Mouse (Mus musculus): ENCODE results near the gene Arpc2.
"Not testable (repeated sequence)": the region's sequence is repeated elsewhere in the genome, so short reads cannot be mapped to it uniquely, and the experiment has no call there.

Arpc2 gene

DNA sequence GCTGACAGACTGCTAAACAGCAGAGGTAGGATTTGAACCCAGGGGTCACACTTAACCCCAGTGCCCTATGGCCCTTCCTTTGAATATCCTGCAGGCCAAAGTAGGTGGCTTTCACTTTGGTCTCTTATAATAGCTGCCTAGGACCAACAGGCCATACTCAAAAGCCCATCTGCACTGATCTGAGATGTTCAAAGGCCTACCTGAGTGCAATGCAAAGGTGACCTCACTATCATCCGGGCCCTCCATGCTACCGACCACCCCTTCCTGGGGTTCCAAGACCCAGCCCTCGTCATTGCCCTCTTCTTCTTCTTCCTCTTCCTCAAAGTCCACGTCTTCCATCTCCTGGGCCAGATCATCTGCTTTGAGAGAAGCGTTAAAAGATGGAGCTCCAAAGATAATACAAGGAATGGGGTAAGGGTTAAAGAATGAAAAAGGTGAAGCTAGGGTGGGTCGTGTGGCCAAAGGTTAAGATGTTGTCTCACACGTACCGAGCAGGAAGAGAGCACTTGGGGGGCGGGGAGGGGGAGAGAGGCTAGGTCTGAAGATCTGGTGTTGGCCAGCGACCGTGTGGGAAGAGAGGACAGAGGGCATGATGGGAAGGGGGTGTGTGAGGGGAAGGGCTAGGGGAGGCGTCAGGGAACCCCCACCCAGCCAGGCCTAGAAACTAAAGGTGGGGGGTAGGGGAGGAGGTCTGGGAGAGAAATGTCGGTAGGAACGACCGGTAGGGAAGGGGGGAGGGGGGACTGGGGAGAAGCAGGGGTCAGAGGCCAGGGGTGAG, 48.0 kb downstream of the Arpc2 start:
- DNase-seq (ENCODE audit: low read depth, low spot score) = peak; percentile 85

DNA sequence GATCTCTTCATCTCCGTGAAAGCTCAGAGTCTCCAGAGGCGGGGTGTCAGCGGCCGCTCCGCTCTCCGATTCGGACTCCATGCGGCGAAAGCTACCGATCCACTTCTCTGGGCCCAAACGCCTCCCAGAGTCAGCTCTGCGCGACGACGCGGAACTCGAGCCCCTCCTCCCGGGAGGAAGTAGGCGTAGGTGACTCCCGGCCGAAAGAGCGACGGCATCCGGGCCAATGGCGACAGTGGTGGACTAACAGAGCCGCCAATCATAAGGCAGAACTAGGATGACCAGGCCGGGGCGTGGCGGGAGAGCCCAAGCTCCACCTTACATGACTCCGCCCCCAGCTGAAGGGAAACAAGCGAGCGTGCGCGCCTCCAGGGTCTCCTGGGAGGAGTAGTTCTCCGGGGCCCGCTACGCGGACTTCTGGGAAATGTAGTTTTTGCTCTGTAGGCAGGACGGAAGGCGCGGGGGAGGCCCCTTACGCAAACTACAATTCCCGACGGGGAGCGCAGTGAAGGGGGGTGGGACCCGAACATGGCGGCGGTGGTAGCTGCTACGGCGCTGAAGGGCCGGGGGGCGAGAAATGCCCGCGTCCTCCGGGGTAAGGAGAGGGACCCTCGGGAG, 48.8 kb downstream of the Arpc2 start, which contains the start of the genes Aamp and Pnkd:
Aamp (minus strand) TSS at position 196 of the 618 bp plus-strand sequence.
Pnkd (plus strand) TSS at position 388 of the 618 bp plus-strand sequence.
- DNase-seq (ENCODE audit: low read depth, low spot score) = peak; percentile 100

DNA sequence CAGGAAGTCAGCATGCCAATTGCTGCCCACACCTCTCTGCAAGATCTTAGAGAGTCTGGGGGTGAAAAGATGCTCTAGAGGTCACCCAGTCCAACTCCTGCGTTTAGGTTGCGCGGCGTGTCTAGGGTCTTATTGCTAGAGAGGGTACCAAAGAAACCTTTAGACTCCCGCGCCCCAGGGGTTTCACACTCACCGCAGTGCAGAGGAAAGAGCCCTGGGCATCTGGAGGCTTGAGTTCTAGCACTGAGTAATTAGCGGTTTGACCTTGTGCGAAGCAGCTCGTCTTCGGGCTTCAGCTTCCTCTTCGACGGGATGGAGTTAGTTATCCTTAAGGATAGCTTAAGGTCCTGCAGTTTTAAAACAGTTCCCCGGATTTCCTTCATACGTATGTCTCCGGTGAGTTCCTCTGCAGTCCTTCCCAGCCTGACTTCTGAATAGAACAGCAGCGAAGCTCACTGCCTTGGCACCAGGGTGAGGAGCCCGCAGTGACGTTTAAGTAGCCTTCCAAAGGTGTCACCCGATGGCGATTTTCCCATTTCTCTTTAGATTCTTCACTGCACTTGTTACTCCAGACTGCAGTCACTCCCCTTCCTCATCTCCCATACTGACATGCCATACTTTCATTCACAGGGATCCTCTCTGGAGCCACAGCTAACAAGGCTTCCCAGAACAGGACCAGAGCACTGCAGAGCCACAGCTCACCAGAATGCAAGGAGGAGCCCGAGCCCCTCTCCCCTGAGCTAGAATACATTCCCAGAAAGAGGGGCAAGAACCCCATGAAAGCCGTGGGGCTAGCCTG, 49.5 kb downstream of the Arpc2 start:
- DNase-seq (ENCODE audit: low read depth, low spot score) = no peak

DNA sequence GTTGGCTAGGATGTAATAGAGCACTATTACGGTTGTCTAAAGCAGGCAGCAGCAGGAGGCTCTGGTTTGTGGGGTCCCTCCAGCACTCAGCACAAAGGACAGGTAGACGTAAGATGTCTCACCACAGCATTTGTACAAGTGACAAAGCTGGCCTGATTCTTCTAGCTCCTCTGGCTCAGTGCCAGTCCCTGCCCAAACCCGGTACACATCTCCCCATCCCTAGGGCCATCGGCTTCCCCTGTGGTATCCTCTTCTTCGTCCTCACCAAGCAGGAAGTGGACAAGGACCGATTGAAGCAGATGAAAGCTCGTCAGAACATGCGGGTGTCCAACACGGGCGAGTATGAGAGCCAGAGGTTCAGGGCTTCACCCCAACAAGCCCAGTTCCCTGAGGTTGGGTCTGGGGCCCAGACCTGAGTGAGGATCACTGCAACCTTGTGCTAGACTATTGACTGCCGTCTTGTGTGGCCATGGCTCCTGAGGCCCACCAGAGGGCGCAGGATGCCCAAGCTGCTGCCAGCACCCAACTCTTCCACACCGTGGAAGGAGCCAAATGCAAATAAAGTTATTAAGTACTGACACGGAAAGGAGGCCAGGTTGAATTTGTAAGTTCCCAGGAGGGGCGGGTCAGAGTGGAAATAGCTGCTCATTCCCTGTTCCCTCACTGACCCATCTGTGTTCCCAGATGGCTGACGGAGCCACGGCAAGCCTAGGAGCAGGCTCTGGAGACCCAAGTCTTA, 51.2 kb downstream of the Arpc2 start:
- not testable (repeated sequence) for DNase-seq (ENCODE audit: low read depth, low spot score)

DNA sequence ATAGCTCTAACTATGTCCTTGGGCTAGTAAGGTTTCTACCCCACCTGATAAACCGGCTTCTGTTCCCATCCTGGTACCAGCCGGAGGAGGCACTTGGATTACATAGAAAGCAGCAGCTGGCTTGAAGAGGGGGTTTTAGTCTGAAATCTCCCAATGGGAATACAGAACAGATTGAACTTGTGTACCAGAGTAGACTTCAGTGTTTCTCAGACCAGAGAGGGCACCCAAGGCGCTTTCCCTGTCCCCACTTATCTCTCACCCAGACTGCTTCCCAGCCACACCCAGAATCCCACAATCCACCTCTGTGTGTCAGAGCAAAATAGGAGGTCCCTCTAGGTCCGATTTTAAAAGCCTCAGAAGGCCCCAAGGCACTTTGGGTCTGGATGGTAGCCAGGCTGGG, 52.4 kb downstream of the Arpc2 start:
- DNase-seq (ENCODE audit: low read depth, low spot score) = no peak

DNA sequence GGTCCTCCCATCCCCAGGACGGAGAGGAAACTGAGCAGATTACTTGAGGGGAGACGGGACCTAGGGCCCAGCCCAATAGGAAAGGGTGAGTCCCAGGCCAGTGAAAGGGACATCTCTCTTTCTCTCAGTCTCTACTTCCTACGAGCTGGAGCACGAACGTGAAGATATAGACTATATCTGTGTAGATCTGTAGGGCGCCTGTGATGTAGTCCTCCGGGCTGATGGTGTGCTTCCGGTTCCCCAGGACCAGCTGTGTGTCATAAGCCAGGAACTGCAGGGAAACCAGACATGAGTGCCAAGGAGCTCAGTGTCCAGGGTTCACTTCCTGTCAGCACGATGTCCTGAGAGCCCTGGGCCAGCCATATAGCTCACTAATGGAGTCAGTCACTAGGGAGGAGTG, 53.4 kb downstream of the Arpc2 start:
- DNase-seq (ENCODE audit: low read depth, low spot score) = no peak

DNA sequence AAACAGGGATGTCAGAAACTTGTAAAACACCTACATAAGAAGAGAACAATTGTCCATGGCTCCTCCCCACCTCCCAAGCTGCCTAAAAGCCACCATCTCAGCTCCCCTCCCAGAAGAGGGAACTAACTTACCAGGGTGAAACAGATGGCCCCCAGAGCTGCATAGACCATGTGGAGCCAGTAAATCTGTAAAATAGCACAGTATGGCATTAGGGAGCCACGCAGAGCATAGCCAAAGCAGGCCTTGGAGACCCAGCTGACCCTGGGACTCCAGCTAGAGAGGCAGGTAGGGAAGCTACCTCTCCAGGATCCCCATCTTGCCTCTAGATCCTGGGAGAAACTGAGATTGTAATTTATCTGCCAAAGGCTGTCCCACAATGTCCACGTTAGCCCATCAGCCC, 53.9 kb downstream of the Arpc2 start:
- DNase-seq (ENCODE audit: low read depth, low spot score) = no peak

DNA sequence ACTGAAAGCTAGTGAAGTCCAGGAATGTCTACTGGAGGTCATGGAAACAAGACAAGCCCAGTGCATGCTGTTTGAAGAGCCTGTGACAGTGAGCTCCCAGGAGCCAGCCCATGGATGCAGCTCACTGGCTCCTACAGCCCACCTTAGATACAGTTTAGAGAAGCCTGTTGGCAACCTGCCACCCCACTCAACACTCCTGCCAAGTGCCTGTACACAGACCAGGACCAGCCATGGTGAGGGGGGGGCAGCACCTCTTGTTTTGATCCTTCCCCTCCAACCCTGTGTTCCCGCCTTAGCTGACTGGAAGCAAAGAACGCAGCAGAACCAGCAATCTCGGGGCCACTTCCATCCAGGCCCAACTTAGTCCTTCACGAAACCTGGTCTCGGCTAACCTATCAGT, 54.3 kb downstream of the Arpc2 start:
- no peak for DNase-seq (ENCODE audit: low read depth, low spot score)

DNA sequence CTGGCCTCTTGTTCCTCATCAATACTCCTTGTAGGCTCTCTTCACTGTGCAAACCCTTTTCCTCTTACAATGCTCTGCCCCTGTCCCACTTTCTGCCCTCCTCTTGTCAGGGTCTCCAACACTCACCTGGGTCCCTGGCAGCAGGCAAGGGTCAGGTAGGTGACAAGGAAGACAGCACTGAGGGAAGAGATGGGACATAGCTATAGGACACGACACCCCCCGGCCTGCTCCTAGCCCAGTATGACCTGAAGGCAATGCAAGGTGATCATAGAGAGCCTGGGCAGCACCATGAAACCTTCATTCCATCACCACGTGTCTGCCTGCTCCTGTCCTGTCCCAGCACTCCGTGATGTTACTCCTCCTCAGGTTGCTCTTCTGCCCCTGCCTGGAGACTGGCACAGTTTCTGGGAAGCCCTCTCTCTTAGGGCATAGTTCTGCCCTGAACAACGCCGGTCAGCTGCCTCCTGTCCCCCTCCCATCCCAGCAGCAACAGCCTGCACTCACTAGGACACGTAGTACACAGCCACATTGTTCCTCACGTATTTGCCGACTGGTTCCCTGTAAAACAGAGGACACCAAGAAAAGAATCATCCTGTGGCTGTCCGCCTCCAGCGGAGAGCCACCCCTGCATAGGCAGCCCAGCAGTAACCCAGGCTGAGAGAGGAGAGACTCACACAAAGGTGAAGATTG, 56.6 kb downstream of the Arpc2 start:
- no peak for DNase-seq (ENCODE audit: low read depth, low spot score)

DNA sequence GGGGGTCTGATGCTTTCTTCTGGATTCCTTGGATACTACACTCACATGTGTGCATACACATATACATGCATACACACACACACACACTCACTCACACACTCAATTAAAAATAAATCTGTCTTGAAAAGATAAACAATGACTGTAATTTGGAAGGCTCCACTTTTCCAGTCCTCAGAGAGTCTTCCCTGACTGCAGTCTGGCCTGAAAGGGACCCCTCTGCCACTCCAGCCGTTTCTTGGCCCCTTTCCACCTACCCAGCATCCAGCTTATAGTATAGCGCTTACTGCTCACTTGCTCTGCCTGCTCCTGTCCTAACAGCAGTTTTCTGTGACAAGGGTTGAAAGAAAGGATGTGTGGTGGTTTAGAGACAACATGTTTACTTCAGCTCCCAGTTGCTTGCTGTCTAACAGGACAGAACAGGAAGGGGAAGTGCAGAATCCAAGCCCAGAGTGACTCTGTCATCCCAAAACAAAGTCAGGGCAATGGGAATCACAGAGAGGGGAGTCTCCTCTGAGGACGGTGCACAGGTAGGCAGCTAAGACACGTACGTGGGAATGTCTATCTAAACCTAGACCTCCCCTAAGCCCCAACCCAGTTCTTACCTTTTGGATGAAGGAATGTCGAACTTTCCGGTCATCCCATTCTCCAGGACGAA, 57.5 kb downstream of the Arpc2 start:
- DNase-seq (ENCODE audit: low read depth, low spot score) = no peak

DNA sequence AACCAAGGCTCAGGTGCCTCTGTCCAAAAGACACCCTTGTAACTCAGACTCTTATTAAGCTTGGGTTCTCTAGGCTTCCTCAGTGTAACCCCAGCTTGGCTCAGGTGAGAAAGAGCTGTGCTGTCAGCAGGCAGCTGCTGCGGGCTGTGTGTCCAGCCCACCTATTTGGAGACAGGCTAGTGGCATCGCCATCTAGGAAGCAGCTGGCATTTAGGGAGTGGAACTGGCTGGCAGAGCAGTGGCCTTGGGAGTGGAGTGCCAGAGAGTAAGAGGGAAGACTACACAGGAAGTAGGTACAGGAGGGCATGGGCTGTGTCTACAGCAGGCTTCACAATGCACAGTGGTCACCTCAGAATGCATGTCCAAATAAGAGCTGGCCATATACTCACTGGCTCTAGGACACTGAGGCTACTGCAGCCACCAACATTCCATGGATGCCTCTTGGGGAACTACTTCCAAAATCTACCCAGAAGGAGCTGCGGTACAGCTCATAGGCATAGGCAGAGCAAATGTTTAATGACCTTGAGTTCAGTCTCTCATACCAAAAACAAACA, 58.3 kb downstream of the Arpc2 start:
- no peak for DNase-seq (ENCODE audit: low read depth, low spot score)

DNA sequence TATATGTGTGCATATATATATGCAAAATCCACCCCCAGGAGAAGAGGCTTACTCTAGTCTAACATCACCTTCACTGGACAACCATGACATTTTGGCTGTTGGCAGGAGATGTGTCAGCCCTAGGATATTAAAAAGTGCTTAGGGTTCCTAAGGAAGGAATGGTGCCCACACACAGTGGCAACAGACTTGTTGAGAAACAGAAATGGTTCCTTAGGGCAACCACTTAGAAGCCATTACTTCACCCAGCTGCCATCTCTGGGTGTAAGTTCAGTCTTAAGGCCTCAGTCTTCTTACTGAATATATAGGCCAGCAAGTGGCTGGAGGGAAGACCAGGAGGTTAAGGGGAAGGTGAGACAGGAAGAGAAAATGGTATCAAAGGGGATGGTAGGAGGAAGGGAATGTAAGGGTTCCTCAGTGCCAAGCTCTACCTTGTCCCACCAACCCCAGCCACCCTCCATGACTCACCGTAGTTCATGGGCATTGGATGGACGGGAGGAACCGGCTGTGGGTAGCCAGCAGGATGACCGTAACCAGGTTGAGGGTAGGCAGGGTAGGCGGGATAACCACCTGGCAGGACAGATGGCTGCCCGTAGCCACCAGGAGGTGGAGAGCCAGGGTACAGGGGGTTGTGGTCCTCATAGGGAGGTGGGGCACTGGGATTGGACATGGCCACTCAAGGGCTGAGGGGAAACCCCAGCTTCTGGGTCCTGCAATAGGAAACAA, 59.0 kb downstream of the Arpc2 start:
- DNase-seq (ENCODE audit: low read depth, low spot score) = no peak

DNA sequence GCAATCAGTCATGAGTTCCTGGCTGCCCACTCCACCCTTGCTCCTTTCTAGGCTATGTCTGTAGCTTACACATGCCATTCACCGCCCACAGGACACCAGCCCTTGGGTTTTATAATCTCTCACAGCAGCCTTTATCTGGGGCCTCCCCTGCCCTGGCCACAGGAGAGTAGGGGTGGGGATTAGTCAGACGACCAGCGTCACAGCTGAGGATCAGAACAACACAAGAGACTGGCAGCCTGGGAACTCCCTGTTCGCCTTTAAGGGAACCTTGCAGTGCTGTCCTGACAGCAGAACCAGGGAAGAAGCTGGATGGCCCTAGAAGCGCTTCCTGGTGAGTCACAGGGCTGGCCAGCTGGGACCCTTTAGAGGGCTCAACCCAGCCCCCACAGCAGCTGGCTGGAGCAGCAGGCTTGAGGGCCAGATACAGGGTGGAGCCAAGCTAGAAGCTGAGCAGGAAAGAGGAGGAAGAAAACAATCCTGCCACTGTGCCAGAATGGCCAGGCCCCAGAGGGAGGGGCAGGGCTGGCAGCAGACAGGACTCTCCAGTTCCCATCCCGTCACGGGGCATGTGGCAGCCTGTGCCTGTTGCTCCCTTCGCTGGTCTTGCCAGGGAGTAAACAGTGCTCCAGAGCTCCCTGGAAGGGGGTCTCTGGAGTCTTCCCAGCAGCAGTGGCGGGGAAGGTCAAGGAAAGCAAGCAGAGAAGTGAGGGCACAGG, 59.7 kb downstream of the Arpc2 start:
- DNase-seq (ENCODE audit: low read depth, low spot score) = no peak

DNA sequence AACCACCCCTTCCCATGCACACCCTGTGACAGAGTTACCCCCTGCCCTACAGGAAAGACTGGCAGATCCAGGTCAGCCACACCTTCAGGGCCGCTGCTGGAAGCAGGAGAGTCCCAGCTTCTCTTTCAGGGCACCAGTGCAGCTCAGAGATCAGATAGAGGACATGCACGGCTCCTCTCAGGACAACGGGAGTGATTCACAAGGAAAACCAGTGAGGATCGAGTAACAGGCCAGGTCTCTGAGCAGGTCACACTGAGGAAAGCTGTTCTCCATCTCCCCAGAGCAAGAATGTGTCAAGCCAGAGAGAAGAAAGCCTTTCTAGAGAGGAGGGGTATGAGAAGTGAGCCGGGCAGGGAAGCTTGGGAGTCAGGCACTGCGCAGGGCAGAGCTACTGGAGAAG, 60.6 kb downstream of the Arpc2 start:
- DNase-seq (ENCODE audit: low read depth, low spot score) = no peak

DNA sequence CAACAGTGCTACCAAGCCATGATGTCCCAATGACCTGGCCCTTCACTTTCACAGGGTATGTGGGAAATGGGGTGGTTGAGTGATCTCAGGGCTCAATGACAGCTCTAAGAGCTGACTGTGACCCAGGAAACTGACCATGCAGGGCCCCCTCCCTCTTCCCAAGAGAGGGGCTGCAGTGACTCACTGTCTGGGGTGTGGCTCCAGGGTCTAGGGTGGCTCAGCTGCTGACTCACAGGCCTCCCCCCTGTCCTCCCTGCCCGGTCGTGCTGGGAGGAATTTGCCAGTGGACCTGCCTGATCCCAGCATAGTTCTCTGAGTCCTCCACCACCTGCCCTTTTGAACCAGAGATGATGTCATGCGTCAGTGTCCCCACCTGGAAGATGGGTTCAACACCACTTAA, 61.4 kb downstream of the Arpc2 start:
- DNase-seq (ENCODE audit: low read depth, low spot score) = no peak

DNA sequence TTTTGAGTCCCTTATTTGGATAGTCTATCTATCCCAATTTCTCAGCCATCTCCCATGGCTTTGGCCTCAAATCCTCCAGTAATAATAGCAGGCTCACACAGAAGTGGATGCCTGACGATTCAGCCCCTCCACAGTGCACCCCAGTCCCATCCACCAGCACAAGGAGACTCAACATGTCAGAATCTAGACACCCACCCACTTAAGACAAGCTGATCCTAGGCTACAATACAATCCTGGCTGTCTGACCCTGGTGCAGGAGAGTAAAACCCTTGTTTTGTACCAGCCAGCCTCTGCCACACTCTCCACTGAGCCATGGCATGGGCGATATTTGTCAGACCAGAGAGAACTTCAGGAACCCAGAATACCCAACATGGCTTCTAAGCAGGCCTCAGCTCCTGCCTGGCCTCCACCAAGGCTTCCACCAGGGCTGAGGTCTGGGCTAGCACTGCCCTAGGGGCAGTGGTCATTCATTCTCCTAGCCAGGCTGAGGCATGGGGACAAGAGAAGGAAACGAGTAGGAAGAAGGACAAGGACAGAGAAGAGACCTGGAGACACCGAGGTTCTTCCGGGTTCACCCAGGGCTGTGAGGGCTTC, 62.4 kb downstream of the Arpc2 start:
- DNase-seq (ENCODE audit: low read depth, low spot score) = no peak

DNA sequence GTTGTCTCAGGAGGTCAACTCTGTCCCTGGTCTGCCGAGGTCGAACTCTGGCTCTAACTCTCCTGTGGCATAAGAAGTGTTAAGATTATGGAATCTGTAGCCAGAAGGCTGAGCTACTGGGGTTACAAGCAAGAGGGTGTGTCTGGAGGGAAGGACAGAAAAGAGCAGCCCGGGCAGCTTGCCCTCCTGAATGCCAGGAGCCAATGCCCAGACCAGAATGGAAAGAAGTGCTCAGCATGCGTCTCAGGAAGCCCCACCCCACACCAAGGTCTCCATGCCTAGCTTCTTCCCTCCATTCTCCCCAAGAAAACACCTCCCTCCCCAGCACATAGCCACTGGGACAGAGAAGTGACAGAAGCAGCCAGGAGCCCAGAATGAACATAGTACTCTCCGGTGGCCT, 63.1 kb downstream of the Arpc2 start:
- no peak for DNase-seq (ENCODE audit: low read depth, low spot score)

DNA sequence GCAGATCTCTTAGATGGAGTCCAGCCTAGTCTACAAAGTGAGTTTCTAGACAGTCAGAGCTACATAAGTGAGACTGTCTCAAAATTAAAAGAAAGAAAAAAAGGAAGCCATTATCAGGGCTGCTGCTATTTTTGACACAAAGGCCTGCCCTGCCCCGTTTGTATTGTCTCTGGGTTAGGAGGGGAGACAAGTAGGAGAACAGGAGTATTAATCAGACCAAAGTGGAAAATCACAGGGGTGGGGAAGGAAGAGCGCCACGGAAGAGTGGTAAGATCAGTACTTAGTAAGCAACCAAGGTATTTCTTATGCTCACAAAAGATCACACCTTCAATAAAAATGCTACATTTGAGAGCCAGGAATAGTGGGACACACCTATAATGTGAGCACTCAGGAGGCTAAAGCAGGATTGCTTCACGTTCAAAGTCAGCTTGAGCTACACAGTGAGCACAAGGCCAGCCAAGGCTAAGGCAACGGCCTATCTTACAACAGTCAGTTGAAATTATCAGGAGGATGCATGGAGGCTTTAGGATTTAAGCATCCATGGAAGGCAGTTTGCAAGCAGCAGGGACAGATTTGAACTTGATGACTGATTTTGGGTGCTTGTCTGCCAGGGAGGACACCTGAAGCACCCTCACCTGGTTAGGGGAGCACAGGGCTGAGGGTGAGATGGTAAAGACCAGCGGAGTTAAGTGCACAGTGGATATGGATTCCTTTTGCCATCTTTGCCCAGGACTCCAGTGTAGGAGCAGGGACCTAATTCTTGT, 64.6 kb downstream of the Arpc2 start:
- no peak for DNase-seq (ENCODE audit: low read depth, low spot score)
